Mouse (Mus musculus) ES-Bruce4 (cell line): ENCODE measurements around the gene Mogat2. TPM values are rescaled to one million over a fixed set of nuclear protein-coding genes. Genes with fewer than 3 reads are reported as not detected.
A peak's percentile ranks its signal among the peaks of the same experiment; 100 is the strongest.

Experiments
- H3K27ac ChIP-seq: 2 replicates; pipeline ENCODE4 v1.5.1; 2012; ENCODE audit warnings: low read length, inconsistent platforms; ENCODE audit not compliant: insufficient read depth
- H3K27me3 ChIP-seq: 2 replicates; pipeline ENCODE4 v1.6.1; 2012; ENCODE audit warnings: mild to moderate bottlenecking, low read length, inconsistent platforms; ENCODE audit not compliant: control insufficient read depth, poor library complexity, insufficient read depth, severe bottlenecking
- H3K36me3 ChIP-seq: 2 replicates; pipeline ENCODE4 v1.6.1; 2012; ENCODE audit warnings: inconsistent platforms, mild to moderate bottlenecking, low read length, moderate library complexity; ENCODE audit not compliant: control insufficient read depth, poor library complexity, insufficient read depth, severe bottlenecking
- H3K4me1 ChIP-seq: one replicate; pipeline ENCODE4 v1.8.1; 2011; ENCODE audit warnings: low read length; ENCODE audit not compliant: control insufficient read depth, insufficient read depth
- H3K4me3 ChIP-seq: 2 replicates; pipeline ENCODE4 v1.5.1; 2011; ENCODE audit warnings: low read depth, mild to moderate bottlenecking, low read length
- H3K9ac ChIP-seq: 2 replicates; pipeline ENCODE4 v1.6.1; 2012; ENCODE audit warnings: low read depth, mild to moderate bottlenecking, inconsistent platforms; ENCODE audit not compliant: poor library complexity, severe bottlenecking
- H3K9me3 ChIP-seq: replicated peaks from 2 replicates; pipeline ENCODE4 v1.6.1; 2012; ENCODE audit warnings: mild to moderate bottlenecking, low read length, inconsistent platforms; ENCODE audit not compliant: control insufficient read depth, poor library complexity, insufficient read depth, severe bottlenecking
- CTCF ChIP-seq: IDR thresholded peaks from one replicate; pipeline ENCODE4 v1.8.1; 2011; ENCODE audit warnings: low read depth, low read length
- EP300 ChIP-seq: IDR thresholded peaks from 2 replicates; pipeline ENCODE4 v1.6.1; 2011; ENCODE audit warnings: low read depth, low read length; ENCODE audit not compliant: insufficient read depth
- POLR2A ChIP-seq: IDR thresholded peaks from one replicate; pipeline ENCODE4 v1.8.1; 2011; ENCODE audit warnings: low read length; ENCODE audit not compliant: insufficient read depth
- polyA plus RNA-seq: library from polyadenylated mRNA; stranded (reverse); fragments of >200 nt; gene quantifications from 2 replicates; pipeline ENCODE4 v1.2.4, GENCODE M21; 2011; ENCODE audit warnings: low read depth; ENCODE audit not compliant: missing spikeins, insufficient read depth, insufficient read length

Mogat2 gene
- polyA plus RNA-seq, 1 experiment: 9.3 TPM

DNA sequence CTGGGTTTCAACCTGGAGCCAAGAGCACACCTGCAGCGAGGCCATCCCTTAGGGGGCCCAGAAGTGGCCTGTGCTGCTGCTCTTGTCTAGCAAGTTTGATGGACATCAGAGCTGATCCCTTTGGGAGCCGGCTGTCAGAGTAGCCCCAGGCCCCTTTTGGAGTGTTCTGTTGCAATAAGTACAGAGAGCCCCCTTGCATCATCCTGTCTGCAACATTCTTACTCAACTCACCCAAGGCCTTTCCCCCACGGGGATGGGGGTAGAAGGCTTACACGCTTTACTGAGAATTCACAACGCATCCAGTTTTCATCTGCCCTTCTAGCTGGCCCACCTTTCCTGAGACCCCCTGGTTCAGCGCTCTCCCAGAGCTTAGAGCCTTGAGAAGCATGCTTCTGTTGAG is 49.8 kb downstream of the Mogat2 start:
- Histone ChIP-seq H3K9me3 (no peaks in the 10 kb centered on the region; the same call in 1 of the 2 replicates), H3K4me1 (no peaks in the 10 kb centered on the region), H3K4me3 (no peak overlapping the region), H3K36me3 (no peaks in the 10 kb centered on the region), H3K27me3 (no peaks in the 10 kb centered on the region; the same call in 1 of the 2 replicates), H3K27ac (no peak overlapping the region), H3K9ac (no peak overlapping the region)
- TF ChIP-seq EP300 (no peak), POLR2A (no peak), CTCF (no peak)

DNA sequence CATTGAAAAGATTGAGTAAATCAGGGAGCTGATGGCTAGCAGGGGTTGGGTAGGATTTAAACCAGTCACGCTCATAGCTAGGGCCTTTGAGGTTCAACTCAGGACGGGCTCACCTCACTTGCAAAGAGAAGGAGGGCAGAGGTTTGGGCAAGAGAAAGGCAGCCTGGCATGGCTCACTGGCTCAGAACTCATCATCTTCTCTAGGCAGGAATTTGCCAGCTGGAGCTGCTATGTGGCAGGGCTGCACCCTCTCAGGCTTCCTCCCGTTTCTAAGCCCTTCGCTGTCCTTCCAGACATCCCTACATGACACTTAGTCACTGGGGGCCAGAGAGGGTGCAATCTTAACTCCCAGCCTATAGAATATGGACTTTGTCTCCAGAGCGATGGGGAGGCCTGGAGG is 51.0 kb downstream of the Mogat2 start:
- H3K36me3 ChIP-seq: no peaks in the 10 kb centered on the region
- no peak overlapping the region for H3K9ac ChIP-seq
- no peaks in the 10 kb centered on the region for H3K4me1 ChIP-seq
- H3K27me3 ChIP-seq: no peaks in the 10 kb centered on the region; the same call in 1 of the 2 replicates
- no peak overlapping the region for H3K4me3 ChIP-seq
- H3K9me3 ChIP-seq: no peaks in the 10 kb centered on the region; the same call in 1 of the 2 replicates
- TF ChIP-seq CTCF (no peak), EP300 (no peak), POLR2A (no peak)
- H3K27ac ChIP-seq: no peak overlapping the region

- TF ChIP-seq CTCF (no peak), EP300 (no peak), POLR2A (no peak)
- H3K36me3 ChIP-seq: no peaks in the 10 kb centered on the region
- H3K27me3 ChIP-seq: no peaks in the 10 kb centered on the region; the same call in 1 of the 2 replicates
- H3K9ac ChIP-seq: no peak overlapping the region
- H3K27ac ChIP-seq: no peak overlapping the region
- no peaks in the 10 kb centered on the region; the same call in 1 of the 2 replicates for H3K9me3 ChIP-seq
- no peaks in the 10 kb centered on the region for H3K4me1 ChIP-seq
- no peak overlapping the region for H3K4me3 ChIP-seq
These were observed 53.0 kb downstream of the Mogat2 start for GRCm38 (mm10) chr7:99185405-99185804.

DNA sequence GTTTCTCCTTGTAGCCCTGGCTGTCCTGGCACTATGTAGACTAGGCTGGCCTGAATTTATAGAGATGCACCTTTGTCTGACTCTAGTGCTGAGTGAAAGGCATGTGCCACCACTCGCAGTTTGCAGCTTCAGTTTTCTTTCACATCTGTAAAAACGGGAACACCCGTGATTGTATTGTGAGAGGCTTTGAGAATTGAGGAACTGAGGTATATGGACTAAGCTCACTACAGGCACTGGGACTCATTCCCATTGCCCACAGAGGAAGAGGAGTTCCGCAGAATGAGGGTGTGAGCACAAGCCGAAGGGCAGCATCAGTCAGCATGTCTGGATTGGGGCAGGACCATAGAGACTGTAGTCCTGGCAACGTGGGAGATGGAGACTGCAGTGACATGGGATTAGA is 54.7 kb downstream of the Mogat2 start:
- H3K27me3 ChIP-seq: no peaks in the 10 kb centered on the region

GRCm38 (mm10) chr7:99182432-99183172 is 55.8 kb downstream of the Mogat2 start, which contains the start of gene Dgat2:
Dgat2 (minus strand) TSS chr7:99182719.
- Histone ChIP-seq H3K27me3 (no peaks in the 10 kb centered on the region), H3K9me3 (no peaks in the 10 kb centered on the region), H3K4me3 (peak within 1 kb of the TSS; percentile 68), H3K9ac (peak within 1 kb of the TSS; percentile 43), H3K4me1 (no peaks in the 10 kb centered on the region), H3K36me3 (no peaks in the 10 kb centered on the region), H3K27ac (no peak within 1 kb of the TSS)
- TF ChIP-seq POLR2A: peak; percentile 57
- peak; percentile 44; the same call in 1 of the 2 replicates for TF ChIP-seq EP300
- no peak for TF ChIP-seq CTCF

More for the DNA sequence above, 54.7 kb downstream of the Mogat2 start:
- no peaks in the 10 kb centered on the region for H3K9me3 ChIP-seq
- no peak overlapping the region for H3K4me3 ChIP-seq
- H3K27ac ChIP-seq: no peak overlapping the region
- H3K9ac ChIP-seq: no peak overlapping the region
- H3K36me3 ChIP-seq: no peaks in the 10 kb centered on the region
- no peaks in the 10 kb centered on the region for H3K4me1 ChIP-seq
- no peak for TF ChIP-seq CTCF
- no peak for TF ChIP-seq EP300
- no peak for TF ChIP-seq POLR2A

GRCm38 (mm10) chr7:99181619-99182431 is 56.6 kb downstream of the Mogat2 start:
- no peaks in the 10 kb centered on the region for H3K36me3 ChIP-seq
- H3K9ac ChIP-seq: peak overlapping the region; percentile 43
- no peaks in the 10 kb centered on the region for H3K4me1 ChIP-seq
- no peaks in the 10 kb centered on the region for H3K27me3 ChIP-seq
- no peaks in the 10 kb centered on the region for H3K9me3 ChIP-seq
- no peak for TF ChIP-seq CTCF
- peak overlapping the region; percentile 53 for H3K4me3 ChIP-seq
- no peak overlapping the region for H3K27ac ChIP-seq
